Mouse (Mus musculus): ENCODE data around the gene Tmem163.

Tmem163 gene

GRCm38 (mm10) chr1:127496737-127497543 is 182.4 kb downstream of the Tmem163 start:
- DNase-seq = peak; percentile 41 to 60

GRCm38 (mm10) chr1:127487161-127487560 is 192.2 kb downstream of the Tmem163 start:
- peak; percentile 24 to 26 for DNase-seq

- peak; percentile 37 to 40 for DNase-seq
Observed at GRCm38 (mm10) chr1:127484826-127485225, 194.5 kb downstream of the Tmem163 start.

- DNase-seq = no peak
Observed at GRCm38 (mm10) chr1:127484188-127484587, 195.2 kb downstream of the Tmem163 start.

GRCm38 (mm10) chr1:127482911-127483310 is 196.4 kb downstream of the Tmem163 start:
- DNase-seq = no peak

GRCm38 (mm10) chr1:127475756-127476155 is 203.6 kb downstream of the Tmem163 start:
- DNase-seq = no peak

GRCm38 (mm10) chr1:127470175-127470574 is 209.2 kb downstream of the Tmem163 start:
- DNase-seq = no peak

- DNase-seq = no peak
Observed at GRCm38 (mm10) chr1:127467238-127467637, 212.1 kb downstream of the Tmem163 start.

- no peak for DNase-seq
Observed at GRCm38 (mm10) chr1:127465292-127465691, 214.1 kb downstream of the Tmem163 start.

GRCm38 (mm10) chr1:127464041-127464440 is 215.3 kb downstream of the Tmem163 start:
- DNase-seq = no peak

GRCm38 (mm10) chr1:127461017-127461416 is 218.3 kb downstream of the Tmem163 start:
- DNase-seq = no peak

GRCm38 (mm10) chr1:127459576-127459975 is 219.8 kb downstream of the Tmem163 start:
- no peak for DNase-seq

- peak; percentile 23 to 46 for DNase-seq
Observed at GRCm38 (mm10) chr1:127459015-127459451, 220.3 kb downstream of the Tmem163 start.

GRCm38 (mm10) chr1:127453397-127453796 is 226.0 kb downstream of the Tmem163 start:
- DNase-seq = no peak

GRCm38 (mm10) chr1:127444836-127445485 is 234.4 kb downstream of the Tmem163 start:
- DNase-seq = no peak

GRCm38 (mm10) chr1:127442880-127443877 is 236.2 kb downstream of the Tmem163 start:
- peak in 1 of 2 experiments; percentile 6 for DNase-seq

GRCm38 (mm10) chr1:127441736-127442135 is 237.6 kb downstream of the Tmem163 start:
- DNase-seq = no peak

GRCm38 (mm10) chr1:127441007-127441406 is 238.3 kb downstream of the Tmem163 start:
- no peak for DNase-seq

GRCm38 (mm10) chr1:127439452-127439891 is 239.9 kb downstream of the Tmem163 start:
- DNase-seq = no peak

- DNase-seq = peak; percentile 16 to 34
Observed at GRCm38 (mm10) chr1:127437091-127437490, 242.3 kb downstream of the Tmem163 start.

Measured in lung, adult 18-20 months (tissue).